Mouse (Mus musculus) hindbrain, postnatal 0 days (tissue): Measurements from ENCODE around the gene Mrpl3. TPM values are rescaled to one million over a fixed set of nuclear protein-coding genes. Genes with fewer than 3 reads are reported as not detected.
"Not testable (repeated sequence)": the region's sequence is repeated elsewhere in the genome, so short reads cannot be mapped to it uniquely, and the experiment has no call there.

Source experiments
- ATAC-seq: fragments of 200-750 bp; cut with Nextera tagmentation; 2 replicates; pipeline ENCODE4 v1.8.0; 2017; ENCODE audit warnings: mild to moderate bottlenecking, moderate TSS enrichment, moderate library complexity
- DNase-seq: peaks from one replicate; pipeline ENCODE4 v3.0.0-alpha.2; 2015; ENCODE audit warnings: low spot score
- H3K27ac ChIP-seq: fragments of 300-500 bp; sonication (generic); 2 replicates; pipeline ENCODE4 v1.5.1; 2014; ENCODE audit warnings: mild to moderate bottlenecking
- H3K27me3 ChIP-seq: fragments of 300-500 bp; sonication (generic); 2 replicates; pipeline ENCODE4 v1.6.1; 2014; ENCODE audit warnings: low read length, mixed read lengths; ENCODE audit not compliant: insufficient read depth
- H3K36me3 ChIP-seq: fragments of 300-500 bp; sonication (generic); 2 replicates; pipeline ENCODE4 v1.6.1; 2014; ENCODE audit warnings: low read length, mixed read lengths; ENCODE audit not compliant: insufficient read depth
- H3K4me1 ChIP-seq: fragments of 300-500 bp; sonication (generic); 2 replicates; pipeline ENCODE4 v1.6.1; 2014; ENCODE audit warnings: antibody characterized with exemption, low read length, mixed read lengths; ENCODE audit not compliant: insufficient read depth
- H3K4me2 ChIP-seq: fragments of 300-500 bp; sonication (generic); 2 replicates; pipeline ENCODE4 v1.6.1; 2014; ENCODE audit warnings: low read depth, mild to moderate bottlenecking, low read length, moderate library complexity, mixed read lengths
- H3K4me3 ChIP-seq: fragments of 300-500 bp; sonication (generic); 2 replicates; pipeline ENCODE4 v1.5.1; 2014; ENCODE audit warnings: low read length
- H3K9ac ChIP-seq: fragments of 300-500 bp; sonication (generic); replicated peaks from 2 replicates; pipeline ENCODE4 v1.6.1; 2014; ENCODE audit warnings: mild to moderate bottlenecking, low read length, moderate library complexity, mixed read lengths
- H3K9me3 ChIP-seq: fragments of 300-500 bp; sonication (generic); 2 replicates; pipeline ENCODE4 v1.6.1; 2016; ENCODE audit warnings: low read length, mixed read lengths
- CTCF ChIP-seq: IDR thresholded peaks from 2 replicates; pipeline ENCODE4 v1.5.1; 2016; ENCODE audit warnings: antibody characterized with exemption, control low read depth, low read depth
- WGBS: fragments of 180-500 bp; shearing (Covaris S2); extraction: QIAGEN DNeasy Blood & Tissue Kit; methylation state at CpG from one replicate; pipeline ENCODE4 v1.1.7; 2014; 5-methylcytosine and 5-hydroxymethylcytosine counted together
- polyA plus RNA-seq: library from polyadenylated mRNA; unstranded; fragments of >200 nt; fragmentation: Nextera tagmentation; extraction: Ambion mirVana; gene quantifications from 2 replicates; pipeline ENCODE4 v1.2.1, GENCODE M21; 2015
- total RNA-seq: library from RNA; depleted of rRNA; stranded (reverse); fragments of >200 nt; gene quantifications from 2 replicates; pipeline ENCODE4 v1.2.3, GENCODE M21; 2014

Gene Mrpl3
- total and polyA plus RNA-seq, 2 experiments from 2014 or later: 57.0 to 95.2 TPM

DNA sequence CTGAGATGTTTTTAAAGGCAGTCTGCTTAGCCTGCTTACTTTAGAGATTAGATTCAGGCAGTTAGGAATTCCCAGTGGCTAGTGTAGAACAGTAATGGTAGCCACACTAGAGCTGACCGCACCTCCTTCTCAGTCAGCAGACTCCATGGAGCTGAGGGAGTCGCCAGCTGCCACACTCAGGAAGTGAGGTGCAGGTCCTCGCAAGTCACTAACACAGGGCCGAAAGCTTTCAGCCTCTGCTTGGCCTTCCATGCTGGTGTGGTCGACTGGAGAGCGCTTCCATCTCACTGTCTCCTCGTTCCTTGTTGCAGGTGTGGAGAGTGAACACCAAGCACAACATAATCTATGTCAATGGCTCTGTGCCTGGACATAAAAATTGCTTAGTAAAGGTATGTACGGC, 21.8 kb downstream of the Mrpl3 start:
- H3K27ac ChIP-seq: no peak overlapping the region
- TF ChIP-seq CTCF: no peak
- DNase-seq (no peak), ATAC-seq (no peak)
- no peak overlapping the region for H3K9ac ChIP-seq
- H3K4me2 ChIP-seq: no peak overlapping the region
- H3K4me1 ChIP-seq: no peaks in the 10 kb centered on the region
- 91% methylated on average over 8 of the region's 8 CpGs for WGBS
- H3K9me3 ChIP-seq: no peaks in the 10 kb centered on the region
- H3K4me3 ChIP-seq: no peak overlapping the region
- H3K27me3 ChIP-seq: no peaks in the 10 kb centered on the region
- H3K36me3 ChIP-seq: peaks cover 37% of the 10 kb centered on the region

DNA sequence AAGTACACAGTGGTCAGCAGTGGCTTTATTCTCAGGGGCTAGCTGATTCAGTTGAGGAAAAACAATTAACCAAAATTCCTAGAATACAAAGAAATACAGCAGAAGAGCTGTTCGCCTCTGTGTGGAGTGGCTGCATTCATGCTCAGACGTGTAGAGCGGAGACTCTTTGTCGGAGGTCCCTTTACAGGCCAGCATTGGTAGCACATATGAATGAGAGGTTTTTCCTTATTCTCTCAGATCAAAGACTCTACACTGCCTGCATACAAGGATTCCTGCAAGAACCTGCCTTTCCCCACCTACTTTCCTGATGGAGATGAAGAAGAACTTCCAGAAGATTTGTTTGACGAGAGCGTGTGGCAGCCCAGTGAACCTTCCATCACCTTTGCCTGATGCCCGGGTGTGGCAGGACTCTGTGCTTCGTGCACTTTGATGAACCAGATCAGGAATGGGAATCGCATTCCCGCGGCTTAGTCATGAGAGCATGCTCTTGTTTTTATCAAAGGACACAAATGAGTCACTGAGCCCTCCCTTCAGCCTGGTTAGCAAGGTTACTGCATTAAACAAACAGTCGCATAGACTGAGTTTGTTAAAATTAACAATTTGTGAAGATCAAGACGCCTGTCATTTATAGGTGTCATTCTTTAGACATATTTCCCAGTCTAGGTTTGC, 23.9 kb downstream of the Mrpl3 start:
- no peak for TF ChIP-seq CTCF
- no peaks in the 10 kb centered on the region for H3K4me1 ChIP-seq
- no peak for ATAC-seq
- 94% methylated on average over 13 of the region's 13 CpGs for WGBS
- no peak overlapping the region for H3K9ac ChIP-seq
- H3K4me2 ChIP-seq: no peak overlapping the region
- H3K27me3 ChIP-seq: no peaks in the 10 kb centered on the region
- no peaks in the 10 kb centered on the region for H3K9me3 ChIP-seq
- peaks cover 31% of the 10 kb centered on the region for H3K36me3 ChIP-seq
- no peak overlapping the region for H3K27ac ChIP-seq
- no peak for DNase-seq
- no peak overlapping the region for H3K4me3 ChIP-seq

DNA sequence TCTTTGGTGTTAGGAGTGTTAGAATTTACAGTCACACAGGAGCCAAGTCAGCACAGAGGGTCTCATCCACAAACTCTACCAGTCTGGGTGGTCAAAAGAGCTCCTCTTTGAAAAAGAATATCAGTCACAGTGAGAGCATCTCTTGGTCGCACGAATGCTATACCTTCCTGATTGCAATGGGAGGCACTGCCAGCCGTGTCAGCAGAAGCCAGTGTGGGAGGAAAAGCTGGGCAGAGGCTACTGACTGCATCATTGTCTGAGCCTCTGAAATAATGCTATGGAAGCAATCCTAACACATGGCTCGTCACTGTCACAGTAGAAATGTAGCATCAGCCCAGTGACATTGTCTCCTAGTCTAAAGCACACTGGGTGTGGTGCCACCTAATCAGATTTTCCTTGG, 25.4 kb downstream of the Mrpl3 start:
- Histone ChIP-seq H3K9ac (no peak overlapping the region), H3K4me3 (no peak overlapping the region), H3K36me3 (peaks cover 22% of the 10 kb centered on the region), H3K9me3 (no peaks in the 10 kb centered on the region), H3K27ac (no peak overlapping the region), H3K27me3 (no peaks in the 10 kb centered on the region), H3K4me2 (no peak overlapping the region), H3K4me1 (no peaks in the 10 kb centered on the region)
- DNase-seq (no peak), ATAC-seq (no peak)
- no peak for TF ChIP-seq CTCF
- WGBS: 89% methylated on average over 4 of the region's 4 CpGs

DNA sequence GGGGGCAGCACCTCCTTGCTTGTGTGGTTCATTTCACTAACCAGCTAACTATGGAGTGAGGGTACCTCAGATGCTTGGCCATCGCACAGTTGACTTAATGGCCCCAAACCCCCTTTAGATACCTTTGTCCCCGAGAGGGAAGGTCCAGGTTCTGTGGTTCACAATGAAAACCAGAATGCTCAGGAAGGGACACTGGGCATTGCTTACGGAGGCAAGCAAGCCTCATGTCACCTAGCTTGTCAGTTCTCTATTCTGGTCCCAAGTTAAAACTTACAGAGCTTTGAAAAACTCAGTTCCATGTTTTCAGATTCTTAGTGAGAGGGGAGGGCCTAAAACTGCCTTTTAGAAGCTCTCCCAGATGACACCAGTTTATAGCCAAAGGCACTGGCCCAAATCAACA, 27.2 kb downstream of the Mrpl3 start:
- H3K9me3 ChIP-seq: no peaks in the 10 kb centered on the region
- H3K27me3 ChIP-seq: no peaks in the 10 kb centered on the region
- peaks cover 14% of the 10 kb centered on the region for H3K36me3 ChIP-seq
- no peak overlapping the region for H3K4me3 ChIP-seq
- no peaks in the 10 kb centered on the region for H3K4me1 ChIP-seq
- no peak overlapping the region for H3K27ac ChIP-seq
- 97% methylated on average over 3 of the region's 3 CpGs for WGBS
- no peak for DNase-seq
- TF ChIP-seq CTCF: no peak
- ATAC-seq: no peak
- H3K9ac ChIP-seq: no peak overlapping the region
- H3K4me2 ChIP-seq: no peak overlapping the region

DNA sequence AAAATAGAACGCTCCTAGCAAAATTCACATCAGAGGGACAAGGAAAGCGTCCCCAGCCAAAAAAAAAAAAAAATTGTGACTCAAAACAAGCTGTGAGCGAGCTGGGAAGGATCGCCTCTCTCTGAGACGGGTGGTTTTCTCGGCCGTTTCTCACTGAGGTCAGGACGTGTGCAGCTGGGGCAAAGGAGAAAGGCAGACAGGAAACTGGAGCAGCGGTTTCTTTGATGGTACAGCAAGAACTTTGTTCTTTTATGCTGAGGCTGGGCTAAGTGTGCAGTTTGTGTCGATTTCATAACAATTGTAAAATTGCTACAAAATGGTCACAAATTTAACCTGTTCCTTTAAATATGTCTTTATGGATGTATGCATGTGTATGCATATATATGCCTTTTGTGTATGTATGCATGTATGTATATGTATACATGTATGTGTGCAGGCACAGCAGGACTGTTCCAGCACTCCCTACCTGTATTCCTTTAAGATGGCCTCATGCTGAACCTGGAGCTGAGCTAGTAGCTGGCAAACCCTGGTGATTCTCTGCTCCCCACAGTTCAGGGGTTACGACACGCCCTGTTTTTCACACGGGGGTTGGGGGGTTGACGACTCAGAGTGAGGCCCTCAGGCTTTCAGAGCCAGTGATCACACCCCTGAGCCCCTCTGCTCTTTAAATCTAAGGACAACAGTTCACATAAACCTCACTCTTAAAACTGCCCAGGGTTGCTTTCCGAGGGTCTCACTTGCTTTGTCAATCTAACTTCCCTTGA, 48.0 kb downstream of the Mrpl3 start:
- Histone ChIP-seq H3K4me2 (no peak overlapping the region), H3K4me3 (no peak overlapping the region), H3K9ac (no peak overlapping the region), H3K9me3 (no peaks in the 10 kb centered on the region), H3K36me3 (no peaks in the 10 kb centered on the region), H3K27ac (no peak overlapping the region), H3K4me1 (no peaks in the 10 kb centered on the region), H3K27me3 (no peaks in the 10 kb centered on the region)
- ATAC-seq: no peak
- WGBS: 69% methylated on average over 15 of the region's 15 CpGs
- DNase-seq: no peak
- TF ChIP-seq CTCF: no peak

DNA sequence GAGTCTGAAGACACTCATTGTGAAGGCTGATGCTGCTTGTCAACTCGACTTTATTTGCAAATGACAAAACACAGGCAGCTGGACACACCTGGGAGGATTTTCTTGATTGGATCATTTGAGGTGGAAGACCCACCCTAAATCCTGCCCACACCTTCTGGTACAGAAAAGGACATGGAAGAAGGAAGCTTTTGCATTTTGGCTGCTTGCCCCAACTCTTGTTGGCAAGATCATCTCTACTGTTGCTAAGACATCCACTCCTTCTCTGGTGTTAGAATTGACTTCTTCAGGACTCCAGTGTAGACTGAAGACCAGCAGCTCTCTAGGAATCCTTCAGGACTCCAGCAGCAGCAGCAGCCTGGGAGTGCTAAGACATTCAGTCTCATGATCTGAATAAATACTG, 48.9 kb downstream of the Mrpl3 start:
- Histone ChIP-seq H3K27ac (no peak overlapping the region), H3K9me3 (no peaks in the 10 kb centered on the region), H3K36me3 (no peaks in the 10 kb centered on the region), H3K27me3 (no peaks in the 10 kb centered on the region), H3K4me2 (no peak overlapping the region), H3K4me1 (no peaks in the 10 kb centered on the region), H3K4me3 (no peak overlapping the region), H3K9ac (no peak overlapping the region)
- no peak for ATAC-seq
- TF ChIP-seq CTCF: no peak
- 71% methylated on average over 1 of the region's 1 CpGs for WGBS
- DNase-seq: no peak

DNA sequence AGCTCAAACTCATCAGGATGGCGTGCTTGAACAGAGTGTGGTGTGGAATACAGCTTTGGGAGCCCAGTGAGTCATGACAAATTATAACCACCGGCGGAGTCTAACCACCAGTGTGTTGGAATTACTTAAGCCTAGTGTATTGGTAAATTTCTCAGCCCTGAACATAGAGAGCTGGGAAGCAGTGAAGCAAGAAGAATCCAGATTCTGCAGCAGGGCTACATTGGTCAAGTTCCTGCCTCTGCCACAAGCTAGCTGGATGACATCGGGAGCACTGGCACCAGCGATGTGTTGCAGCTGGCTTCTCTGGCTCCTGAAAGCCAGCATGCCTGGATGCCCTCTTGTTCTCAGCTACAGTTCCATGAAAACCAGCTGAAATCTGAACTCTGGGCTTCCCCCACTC, 50.9 kb downstream of the Mrpl3 start:
- DNase-seq: peak; percentile 10
- 70% methylated on average over 5 of the region's 5 CpGs for WGBS
- no peaks in the 10 kb centered on the region for H3K4me1 ChIP-seq

DNA sequence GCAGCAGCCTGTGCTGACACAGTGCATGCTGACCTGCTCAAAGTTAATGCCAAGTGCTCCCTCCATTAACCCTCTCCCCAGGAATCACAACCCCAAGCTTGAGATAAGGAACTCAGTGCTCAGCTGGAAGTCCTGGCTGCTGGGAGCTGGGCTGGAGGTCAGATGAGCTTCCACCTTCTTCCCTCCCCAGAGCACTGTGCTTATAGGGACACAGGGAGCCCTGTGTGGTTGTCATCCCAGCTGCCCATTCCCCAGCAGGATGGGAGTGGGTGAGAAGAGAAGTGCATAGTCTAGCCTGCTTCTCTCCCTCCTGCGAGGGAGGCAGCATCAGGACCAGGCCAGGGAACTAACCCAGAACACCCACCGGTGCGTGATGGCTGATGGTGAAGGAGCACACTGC, 72.2 kb downstream of the Mrpl3 start:
- WGBS: 78% methylated on average over 3 of the region's 3 CpGs
- not testable (repeated sequence) for DNase-seq, H3K36me3 ChIP-seq, H3K4me2 ChIP-seq, H3K27ac ChIP-seq, H3K9ac ChIP-seq, H3K9me3 ChIP-seq, H3K4me1 ChIP-seq, ATAC-seq, H3K4me3 ChIP-seq, H3K27me3 ChIP-seq

More for the DNA sequence above, 50.9 kb downstream of the Mrpl3 start:
- H3K4me3 ChIP-seq: no peak overlapping the region
- TF ChIP-seq CTCF: no peak
- no peaks in the 10 kb centered on the region for H3K9me3 ChIP-seq
- H3K4me2 ChIP-seq: no peak overlapping the region
- H3K36me3 ChIP-seq: no peaks in the 10 kb centered on the region
- H3K9ac ChIP-seq: no peak overlapping the region
- H3K27ac ChIP-seq: no peak overlapping the region
- H3K27me3 ChIP-seq: no peaks in the 10 kb centered on the region
- no peak for ATAC-seq
